Comparison of ENCODE assay signal across 8 mouse cellular contexts in the genomic region with DNA sequence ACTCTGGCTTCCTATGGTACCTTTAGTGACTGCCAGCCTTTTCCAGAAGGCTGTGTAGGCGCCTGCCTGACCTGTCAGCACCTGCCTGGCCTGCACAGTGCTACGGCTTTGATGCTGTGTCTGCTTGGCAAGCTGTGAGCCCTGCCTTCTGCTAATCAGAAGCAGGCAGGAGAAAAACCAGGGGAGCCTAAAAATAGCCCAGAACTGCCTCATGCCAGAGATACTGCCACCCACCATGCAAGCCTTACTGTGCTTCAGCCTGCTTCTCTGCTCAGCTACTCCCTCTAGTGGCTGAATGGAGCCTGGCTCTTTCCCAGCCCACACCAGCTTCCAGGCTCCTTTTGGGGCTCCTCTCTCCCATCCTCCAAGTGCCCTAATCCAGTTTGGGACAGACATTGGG. TPM values are rescaled to one million over a fixed set of nuclear protein-coding genes. Genes with fewer than 3 reads are reported as not detected.
DNase-seq lines count a peak whose midpoint lies in the region; ATAC-seq and TF ChIP-seq lines count a peak whose summit lies in the region.

No protein-coding gene starts in this region.

- no peaks in the 10 kb centered on the region for H3K9me3 ChIP-seq in hindbrain, postnatal 0 days (ENCODE audit: low read length)

- TF ChIP-seq CTCF in hindbrain, postnatal 0 days (IDR thresholded peaks at IDR 0.05; ENCODE audit: low read depth): peak; percentile 96

- DNase-seq in adipocyte (ENCODE audit: low spot score): peak; percentile 87
- peak; percentile 72 to 82 for DNase-seq in gastrocnemius, adult 8-10 months (ENCODE audit: low spot score in 2 of 2)
- peak; percentile 87 for DNase-seq in hindbrain, postnatal 0 days (ENCODE audit: low spot score)
- peak; percentile 81 to 90 for DNase-seq in left cerebral cortex, adult 8-10 months (ENCODE audit: low spot score in 2 of 2)
- DNase-seq in right cerebral cortex, adult 18-20 months: peak; percentile 93
- DNase-seq in urinary bladder, postnatal 10 days (ENCODE audit: low spot score): peak; percentile 52

- 45% methylated on average over 2 of the region's 2 CpGs for WGBS in hindbrain, postnatal 0 days
- 52% methylated on average over 2 of the region's 2 CpGs for WGBS in macrophage (ENCODE audit: missing documents)

- H3K4me2 ChIP-seq in hindbrain, postnatal 0 days (ENCODE audit: low read depth, low read length): no peak overlapping the region

- H3K4me1 ChIP-seq in hindbrain, postnatal 0 days (ENCODE audit: insufficient read depth, low read length): no peaks in the 10 kb centered on the region

- no peak overlapping the region for H3K9ac ChIP-seq in hindbrain, postnatal 0 days (replicated peaks; ENCODE audit: low read length)

- peak overlapping the region; percentile 73 for H3K27ac ChIP-seq in hindbrain, postnatal 0 days
- H3K27ac ChIP-seq in macrophage: peak overlapping the region; percentile 29

- H3K4me3 ChIP-seq in hindbrain, postnatal 0 days (ENCODE audit: low read length): no peak overlapping the region
- H3K4me3 ChIP-seq in macrophage (ENCODE audit: inconsistent target): no peak overlapping the region

- peaks cover 84% of the 10 kb centered on the region for H3K36me3 ChIP-seq in hindbrain, postnatal 0 days (ENCODE audit: insufficient read depth, low read length)
- peaks cover 85% of the 10 kb centered on the region for H3K36me3 ChIP-seq in macrophage (ENCODE audit: inconsistent target)

- ATAC-seq in common myeloid progenitor, adult 5-6 weeks (replicated peaks; ENCODE audit: low read depth, poor library complexity, severe bottlenecking): peak; percentile 94
- ATAC-seq in hindbrain, postnatal 0 days: peak; percentile 90

- peaks cover 11% of the 10 kb centered on the region; the same call in 1 of the 2 replicates for H3K79me2 ChIP-seq in macrophage (ENCODE audit: inconsistent target)

- H3K27me3 ChIP-seq in hindbrain, postnatal 0 days (ENCODE audit: insufficient read depth, low read length): no peaks in the 10 kb centered on the region

RNA-seq across cellular contexts. Expression of gene Dot1l, which starts 19.5 kb away (rescaled TPM):
- 7.6 and 19.5 TPM in 2 replicates for total RNA-seq in common myeloid progenitor, adult 5-6 weeks (2017)
- 10 to 100 TPM; 12.4 to 13.8 (median 13.5) TPM for total RNA-seq in gastrocnemius, adult 8-10 months (2022)
- 27.2 and 27.7 TPM in 2 replicates for total RNA-seq in hindbrain, postnatal 0 days (2014; rRNA removed)
- 10.3 and 12.6 TPM in 2 replicates for polyA plus RNA-seq in hindbrain, postnatal 0 days (2015; fragmentation: Nextera tagmentation; extraction: Ambion mirVana)
- 10 to 100 TPM; 39.0 to 53.1 (median 41.5) TPM for total RNA-seq in left cerebral cortex, adult 8-10 months (2022)
- total RNA-seq in macrophage (2018; cell fraction: chromatin; rRNA removed): 100 to 1,000 TPM; 133 to 984 (median 197) TPM
- total RNA-seq in macrophage (2018; cell fraction: cytosol; rRNA removed): 10 to 100 TPM; 15.7 to 74.8 (median 21.9) TPM
- total RNA-seq in macrophage (2018; cell fraction: nucleus; rRNA removed): 100 to 1,000 TPM in 14 of 26 experiments, 10 to 100 TPM in 12; 57.3 to 320 (median 104) TPM
- 14.1 to 16.7 TPM (median 15.1 TPM) in 3 replicates for polyA plus RNA-seq in macrophage (2018)

RNA-seq across cellular contexts. Expression of gene Sf3a2, which starts 23.4 kb away (rescaled TPM):
- 26.6 and 46.7 TPM in 2 replicates for total RNA-seq in common myeloid progenitor, adult 5-6 weeks (2017)
- total RNA-seq in gastrocnemius, adult 8-10 months (2022): 10 to 100 TPM; 26.0 to 33.2 (median 29.9) TPM
- total RNA-seq in hindbrain, postnatal 0 days (2014; rRNA removed): 14.2 and 22.0 TPM in 2 replicates
- 48.7 and 53.2 TPM in 2 replicates for polyA plus RNA-seq in hindbrain, postnatal 0 days (2015; fragmentation: Nextera tagmentation; extraction: Ambion mirVana)
- 10 to 100 TPM; 35.5 to 53.7 (median 46.1) TPM for total RNA-seq in left cerebral cortex, adult 8-10 months (2022)
- total RNA-seq in macrophage (2018; cell fraction: chromatin; rRNA removed): 10 to 100 TPM; 16.2 to 58.3 (median 28.0) TPM
- total RNA-seq in macrophage (2018; cell fraction: cytosol; rRNA removed): 10 to 100 TPM; 31.9 to 49.2 (median 40.5) TPM
- total RNA-seq in macrophage (2018; cell fraction: nucleus; rRNA removed): 10 to 100 TPM; 19.9 to 37.9 (median 26.5) TPM
- 30.3 to 61.7 TPM (median 44.0 TPM) in 3 replicates for polyA plus RNA-seq in macrophage (2018)

RNA-seq across cellular contexts. Expression of gene Plekhj1, which starts 23.9 kb away (rescaled TPM):
- 36.7 and 43.0 TPM in 2 replicates for total RNA-seq in common myeloid progenitor, adult 5-6 weeks (2017)
- total RNA-seq in gastrocnemius, adult 8-10 months (2022): 10 to 100 TPM; 24.2 to 34.4 (median 32.0) TPM
- 74.4 and 82.3 TPM in 2 replicates for total RNA-seq in hindbrain, postnatal 0 days (2014; rRNA removed)
- polyA plus RNA-seq in hindbrain, postnatal 0 days (2015; fragmentation: Nextera tagmentation; extraction: Ambion mirVana): 99.4 and 103 TPM in 2 replicates
- 10 to 100 TPM; 61.3 to 74.5 (median 66.4) TPM for total RNA-seq in left cerebral cortex, adult 8-10 months (2022)
- total RNA-seq in macrophage (2018; cell fraction: chromatin; rRNA removed): 100 to 1,000 TPM in 19 of 26 experiments, 10 to 100 TPM in 7; 70.0 to 287 (median 127) TPM
- total RNA-seq in macrophage (2018; cell fraction: cytosol; rRNA removed): 10 to 100 TPM; 43.9 to 86.7 (median 64.5) TPM
- 100 to 1,000 TPM in 18 of 26 experiments, 10 to 100 TPM in 8; 82.6 to 189 (median 108) TPM for total RNA-seq in macrophage (2018; cell fraction: nucleus; rRNA removed)
- 24.5 to 68.8 TPM (median 64.2 TPM) in 3 replicates for polyA plus RNA-seq in macrophage (2018)

RNA-seq across cellular contexts. Expression of gene Amh, which starts 30.5 kb away (rescaled TPM):
- 0.58 TPM in 1 of 2 replicates, not detected in the other for total RNA-seq in common myeloid progenitor, adult 5-6 weeks (2017)
- total RNA-seq in gastrocnemius, adult 8-10 months (2022): under 1 TPM in 3 of 4 experiments, not detected in 1; 0.22 to 0.40 (median 0.24) TPM
- 0.47 and 2.6 TPM in 2 replicates for total RNA-seq in hindbrain, postnatal 0 days (2014; rRNA removed)
- 0.24 TPM in 1 of 2 replicates, not detected in the other for polyA plus RNA-seq in hindbrain, postnatal 0 days (2015; fragmentation: Nextera tagmentation; extraction: Ambion mirVana)
- 1 to 10 TPM; 1.1 to 2.2 (median 1.7) TPM for total RNA-seq in left cerebral cortex, adult 8-10 months (2022)
- 1 to 10 TPM in 14 of 26 experiments, under 1 TPM in 11, not detected in 1; 0.54 to 2.5 (median 1.2) TPM for total RNA-seq in macrophage (2018; cell fraction: chromatin; rRNA removed)
- total RNA-seq in macrophage (2018; cell fraction: cytosol; rRNA removed): under 1 TPM in 7 of 26 experiments, not detected in 19; 0.05 to 0.15 (median 0.10) TPM
- 1 to 10 TPM in 5 of 26 experiments, under 1 TPM in 19, not detected in 2; 0.35 to 1.8 (median 0.64) TPM for total RNA-seq in macrophage (2018; cell fraction: nucleus; rRNA removed)
- polyA plus RNA-seq in macrophage (2018): 0.15 TPM in 1 of 3 replicates, not detected in the others

RNA-seq across cellular contexts. Expression of gene Ap3d1, which starts 32.5 kb away (rescaled TPM):
- total RNA-seq in common myeloid progenitor, adult 5-6 weeks (2017): 33.6 and 39.4 TPM in 2 replicates
- 10 to 100 TPM; 24.1 to 29.3 (median 27.8) TPM for total RNA-seq in gastrocnemius, adult 8-10 months (2022)
- total RNA-seq in hindbrain, postnatal 0 days (2014; rRNA removed): 195 and 201 TPM in 2 replicates
- 99.2 and 99.7 TPM in 2 replicates for polyA plus RNA-seq in hindbrain, postnatal 0 days (2015; fragmentation: Nextera tagmentation; extraction: Ambion mirVana)
- total RNA-seq in left cerebral cortex, adult 8-10 months (2022): 100 to 1,000 TPM; 126 to 147 (median 139) TPM
- total RNA-seq in macrophage (2018; cell fraction: chromatin; rRNA removed): 100 to 1,000 TPM; 215 to 616 (median 362) TPM
- 100 to 1,000 TPM in 12 of 26 experiments, 10 to 100 TPM in 14; 69.8 to 127 (median 94.9) TPM for total RNA-seq in macrophage (2018; cell fraction: cytosol; rRNA removed)
- 100 to 1,000 TPM; 117 to 321 (median 197) TPM for total RNA-seq in macrophage (2018; cell fraction: nucleus; rRNA removed)
- polyA plus RNA-seq in macrophage (2018): 92.5 to 126 TPM (median 111 TPM) in 3 replicates
